Mouse (Mus musculus) retina, postnatal 7 days (tissue): ENCODE measurements at regions not wholly inside any gene's neighbourhood (a gene's known extent, or its start where the extent isn't known, plus 50 kb on each side); places are given as distances from the start of the nearest gene placed in this dataset.
"Not testable (repeated sequence)": the region's sequence is repeated elsewhere in the genome, so short reads cannot be mapped to it uniquely, and the experiment has no call there.

Experiments used
- DNase-seq: peaks from one replicate; pipeline ENCODE4 v3.0.0-alpha.2; 2012; ENCODE audit warnings: low read depth, low spot score

DNA sequence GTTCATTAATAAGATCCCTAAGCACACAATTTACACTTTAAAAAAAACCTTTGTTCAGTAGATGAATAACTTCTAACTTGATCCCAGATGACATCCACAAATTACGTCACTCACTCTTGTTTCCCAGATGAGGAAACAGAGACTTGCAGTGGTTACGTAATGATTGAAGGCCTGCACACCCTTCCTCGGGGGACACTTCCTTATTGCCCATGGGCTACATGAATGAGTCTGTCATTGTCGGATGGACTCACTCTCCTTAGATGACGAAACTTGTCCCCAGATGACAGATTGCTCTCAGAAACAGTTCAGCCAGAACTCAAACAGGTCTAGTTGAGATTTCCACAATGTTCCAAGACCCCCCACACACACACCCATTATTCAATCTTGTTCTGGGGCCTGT is 111.4 kb upstream of the Dyrk2 start:
- no peak for DNase-seq

DNA sequence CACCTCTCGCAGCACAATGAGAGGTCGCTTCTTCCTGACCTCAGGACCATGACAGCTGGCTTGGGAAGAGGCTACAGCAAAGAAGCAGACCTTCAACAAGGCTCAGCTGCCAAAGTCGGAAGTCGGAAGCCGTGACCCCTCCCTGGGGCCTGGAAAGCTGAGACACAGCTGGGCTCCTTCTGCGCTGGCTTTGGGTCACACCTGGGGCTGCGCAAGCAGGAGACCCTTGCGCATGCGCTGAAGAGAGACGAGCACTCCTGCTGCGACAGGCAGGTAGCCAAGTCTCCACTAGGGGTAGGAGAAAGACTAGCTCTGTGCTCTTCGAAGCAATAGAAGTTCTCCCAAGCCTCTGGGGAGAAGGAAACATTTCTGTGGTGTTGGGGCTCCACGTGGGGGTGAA is 109.3 kb upstream of the Dyrk2 start:
- DNase-seq, result no peak

DNA sequence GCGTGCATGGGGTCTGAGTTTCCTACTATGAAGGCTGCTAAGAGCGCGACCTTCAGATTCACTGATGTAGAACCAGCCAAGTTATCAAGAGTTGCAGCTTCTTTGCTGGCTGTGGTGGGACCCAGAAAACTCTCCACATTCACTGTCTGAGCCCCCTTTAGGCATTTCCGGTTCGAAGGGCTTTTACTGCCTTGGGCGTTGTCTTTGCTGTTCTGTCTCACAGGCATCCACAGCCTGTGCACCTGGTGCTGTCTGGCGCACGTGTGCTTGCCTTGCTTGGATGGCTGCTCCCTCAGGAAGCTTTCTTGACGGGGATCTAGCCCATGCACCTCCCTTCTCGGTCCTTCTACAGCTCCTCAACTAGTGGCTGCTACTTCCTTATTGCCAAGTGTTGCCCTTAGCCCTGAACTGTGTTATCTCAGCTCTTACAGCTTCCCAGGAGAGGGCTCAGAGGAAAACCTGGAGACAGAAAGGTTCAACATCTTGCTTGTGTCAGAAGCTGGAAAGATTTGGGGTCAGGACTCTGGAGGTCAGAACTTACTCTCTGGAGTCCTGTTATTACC is 108.3 kb upstream of the Dyrk2 start:
- no peak for DNase-seq

DNA sequence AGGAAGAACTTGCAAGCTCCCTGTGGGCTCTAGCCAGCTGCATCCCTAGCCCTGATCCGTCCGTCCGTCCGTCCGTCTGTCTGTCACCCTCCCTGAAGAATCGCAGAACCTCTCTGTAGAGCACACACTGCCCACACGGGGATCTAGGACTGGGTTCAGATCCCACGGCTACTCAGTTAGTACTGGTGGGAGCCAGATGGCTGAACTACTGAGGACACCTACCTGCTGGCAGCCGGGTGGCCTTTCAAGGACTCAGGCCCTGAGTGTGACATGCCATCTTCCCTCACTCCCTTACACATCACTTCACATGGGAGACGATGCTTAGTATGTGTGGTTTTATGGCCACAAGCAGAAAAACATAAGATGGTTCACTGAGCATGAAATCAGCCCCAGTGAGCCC is 106.4 kb upstream of the Dyrk2 start:
- no peak for DNase-seq

- no peak for DNase-seq
Observed at GRCm38 (mm10) chr10:118975772-118976171, 105.8 kb upstream of the Dyrk2 start.

GRCm38 (mm10) chr10:118973324-118973723 is 103.3 kb upstream of the Dyrk2 start:
- DNase-seq, result no peak

- DNase-seq, result no peak
Observed at GRCm38 (mm10) chr10:118972626-118973025, 102.6 kb upstream of the Dyrk2 start.

DNA sequence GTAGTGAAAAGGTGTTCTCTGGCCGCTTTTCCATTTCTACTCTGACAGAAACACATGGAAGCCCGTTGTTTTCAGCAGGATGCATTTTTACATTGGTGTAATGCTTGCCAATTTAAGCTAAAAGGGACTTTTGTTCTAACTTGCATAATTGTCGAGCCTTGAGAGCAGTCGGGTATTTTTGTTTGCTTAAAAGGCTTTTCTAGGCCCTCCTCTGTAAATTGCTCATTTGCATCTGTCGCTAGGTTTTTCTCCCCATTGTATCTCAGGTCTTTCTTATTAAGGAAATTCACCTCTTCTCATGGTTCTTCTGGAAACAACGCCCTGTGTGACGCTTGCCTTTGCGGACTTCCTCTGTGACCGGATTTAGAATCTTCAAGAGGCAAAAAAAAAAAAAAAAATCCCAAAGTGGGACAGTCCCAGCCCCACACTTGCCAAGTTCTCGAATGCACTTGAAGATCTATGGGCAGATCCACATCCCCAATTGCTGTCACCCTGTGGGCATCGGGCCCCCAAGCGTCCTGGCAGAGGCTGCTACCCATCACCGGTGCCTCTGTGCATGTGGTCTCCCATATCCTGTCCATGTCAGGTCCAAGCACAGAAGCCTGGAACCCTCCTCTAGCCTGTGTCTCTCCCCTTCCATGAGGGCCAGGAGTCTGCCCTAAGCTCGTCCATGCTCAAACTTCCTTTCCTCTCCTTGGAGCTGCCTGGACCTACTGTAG is 100.6 kb upstream of the Dyrk2 start:
- no peak for DNase-seq

DNA sequence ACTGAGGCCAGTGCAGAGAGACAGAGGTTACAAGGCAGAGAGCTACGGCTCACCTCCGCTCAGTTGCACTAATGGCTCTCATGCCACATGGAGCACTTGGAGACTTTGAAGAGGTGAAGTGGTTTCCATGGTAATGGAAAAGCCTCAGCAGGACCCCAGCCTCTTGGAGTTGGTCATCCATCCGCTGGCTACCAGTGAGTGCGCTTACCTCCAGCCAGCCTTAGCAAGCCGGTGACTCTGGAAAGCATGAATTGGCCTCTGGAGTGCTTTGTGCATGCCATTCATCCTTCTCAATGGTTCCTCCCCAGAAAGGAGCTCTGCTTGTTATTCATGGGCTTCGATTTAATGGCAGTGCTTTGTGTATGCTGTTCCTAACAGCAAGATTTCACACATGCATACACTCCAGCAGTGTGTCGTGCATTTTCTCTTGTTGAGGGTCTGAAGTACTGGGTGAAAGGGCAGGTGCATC is 91.7 kb upstream of the Dyrk2 start:
- DNase-seq, result no peak

GRCm38 (mm10) chr10:118960076-118960475 is 90.1 kb upstream of the Dyrk2 start:
- DNase-seq, result no peak

GRCm38 (mm10) chr10:118959623-118960022 is 89.6 kb upstream of the Dyrk2 start:
- no peak for DNase-seq

DNA sequence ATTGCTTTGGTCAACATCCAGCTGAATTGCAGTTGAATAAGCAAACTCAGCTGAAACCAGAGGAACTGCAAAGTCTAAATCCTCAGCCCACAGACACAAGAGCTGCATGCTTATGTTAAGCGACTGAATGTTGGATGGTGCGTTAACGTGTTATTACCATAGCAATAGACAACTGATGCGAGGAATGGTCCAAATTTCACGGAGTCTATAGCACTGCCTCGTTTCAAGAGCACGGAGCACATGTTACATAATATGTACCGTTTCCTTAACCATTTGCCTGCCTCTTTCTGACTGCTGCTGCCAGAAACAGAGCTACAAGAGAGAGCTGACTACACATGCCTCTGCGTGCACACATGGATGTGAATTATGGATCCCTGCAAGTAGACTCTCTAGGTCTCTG is 86.3 kb upstream of the Dyrk2 start:
- DNase-seq, result no peak

GRCm38 (mm10) chr10:118953440-118953839 is 83.4 kb upstream of the Dyrk2 start:
- DNase-seq, result no peak

- no peak for DNase-seq
Observed at GRCm38 (mm10) chr10:118952756-118953155, 82.7 kb upstream of the Dyrk2 start.

DNA sequence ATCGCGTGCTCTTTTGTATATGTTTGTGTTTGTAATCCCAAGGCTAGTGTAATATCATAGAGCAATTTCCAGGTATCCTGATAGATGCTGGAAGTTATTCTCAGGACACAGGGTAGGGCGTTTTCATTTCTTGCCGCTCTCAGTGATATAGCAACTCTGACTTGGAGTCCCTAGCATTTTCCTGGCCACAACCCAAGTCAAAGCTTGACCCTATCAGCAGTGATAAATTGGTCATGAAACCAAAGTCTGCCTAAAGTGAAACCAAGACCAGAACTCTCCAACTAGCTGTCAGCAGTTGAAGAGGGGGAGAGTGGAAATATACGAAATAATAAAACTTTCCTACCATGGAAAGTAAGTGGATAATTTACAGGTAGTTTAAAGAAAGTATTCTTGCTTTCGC is 77.7 kb upstream of the Dyrk2 start:
- DNase-seq, result no peak

GRCm38 (mm10) chr10:118947016-118947674 is 77.1 kb upstream of the Dyrk2 start:
- DNase-seq, result no peak

GRCm38 (mm10) chr10:118927316-118927715 is 57.3 kb upstream of the Dyrk2 start:
- DNase-seq, result no peak

DNA sequence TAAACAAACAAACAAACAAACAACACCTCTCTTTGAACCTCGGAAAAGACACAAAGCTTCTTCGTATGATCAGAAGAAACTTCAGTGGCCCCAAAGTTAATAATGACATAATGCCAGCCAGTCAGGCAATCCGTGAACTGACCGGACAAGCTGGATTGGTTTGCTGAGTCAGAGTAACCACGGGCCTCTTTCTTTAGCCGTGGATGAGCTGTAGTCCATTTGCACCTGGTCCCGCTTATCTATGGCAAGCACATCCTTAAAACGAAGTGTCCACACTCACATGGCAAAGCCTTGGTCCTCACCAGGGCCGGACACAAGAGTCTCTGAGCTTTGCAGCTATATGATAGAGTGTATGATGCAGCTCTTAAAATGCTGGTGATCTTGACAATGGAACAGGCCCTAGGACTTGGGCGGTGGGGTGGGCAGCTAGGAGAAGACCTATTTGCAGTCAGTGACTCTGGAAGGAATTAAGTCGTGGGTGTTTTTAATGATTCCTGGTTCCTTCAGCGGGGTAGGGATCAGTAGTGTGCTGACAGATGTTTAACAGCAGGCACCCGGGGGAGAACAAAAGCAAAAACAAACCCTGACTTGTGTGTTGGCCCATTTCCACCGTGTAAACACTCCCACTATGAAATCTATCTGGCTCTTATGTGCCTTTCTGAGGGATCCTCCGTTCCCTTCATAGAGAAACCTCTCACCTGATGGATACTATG is 53.6 kb upstream of the Dyrk2 start:
- no peak for DNase-seq

- DNase-seq, result not testable (repeated sequence)
Observed at GRCm38 (mm10) chr10:118922120-118922519, 52.1 kb upstream of the Dyrk2 start.
